Mouse (Mus musculus): ENCODE results near the gene Abca14.

DNA sequence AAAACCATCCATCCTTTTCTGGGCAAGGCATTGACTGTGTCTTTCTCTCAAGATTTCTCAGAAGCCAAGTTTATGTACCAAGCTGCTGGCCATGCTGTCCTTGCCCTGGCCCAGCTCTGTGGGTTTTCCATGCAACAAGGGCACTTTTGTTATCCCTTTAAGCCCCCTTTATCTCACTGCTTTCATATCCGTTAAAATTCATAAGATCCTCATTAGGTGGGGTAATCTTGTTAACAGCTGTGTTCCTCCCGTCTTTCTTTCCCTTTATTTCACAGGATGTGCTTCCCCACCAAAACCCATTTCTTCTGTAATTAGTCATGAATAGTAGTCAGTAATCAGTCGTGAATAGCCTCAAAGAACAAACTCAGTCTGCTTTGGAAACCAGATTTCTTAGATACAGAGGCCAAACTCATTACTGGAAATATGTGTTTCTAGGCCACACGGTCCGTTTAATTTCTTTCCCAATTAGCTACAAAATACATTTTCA, 46.1 kb upstream of the Abca14 start:
- TF ChIP-seq CTCF (IDR thresholded peaks at IDR 0.05; ENCODE audit: control insufficient read depth, insufficient read depth, insufficient replicate concordance, low read depth, low read length) (no peak), POLR2A (IDR thresholded peaks at IDR 0.05; ENCODE audit: control insufficient read depth, low read depth, low read length) (no peak)

All from testis, adult 2 months (tissue).